ENCODE assay signal across 12 mouse cellular contexts in the genomic region with DNA sequence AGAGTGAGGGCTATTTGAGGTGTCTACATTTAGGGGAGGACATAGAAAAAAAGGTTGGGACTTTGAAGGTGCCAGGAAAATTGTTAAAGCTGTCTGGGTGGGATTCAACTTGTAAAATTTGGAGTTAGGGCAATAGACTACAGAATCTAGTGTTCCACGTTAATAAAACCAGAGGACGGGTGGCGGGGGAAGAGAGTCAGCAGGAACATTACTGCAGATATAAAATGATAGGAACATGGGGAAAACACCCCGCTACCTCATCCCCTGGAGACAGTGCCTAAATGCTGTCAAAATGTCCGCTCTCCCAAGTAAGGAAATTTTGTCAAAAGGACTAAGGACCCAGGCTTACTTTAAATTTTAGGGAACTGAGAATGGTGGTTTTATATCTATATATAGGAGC. TPM values are rescaled to one million over a fixed set of nuclear protein-coding genes. Genes with fewer than 3 reads are reported as not detected.
DNase-seq lines count a peak whose midpoint lies in the region; ATAC-seq lines count a peak whose summit lies in the region.
"Had no signal": no experiment of that assay in that cellular context is flagged by ENCODE, and none has a peak within 500 bp of the region (broad histone marks: within the 10 kb centered on the region; RNA-seq: fewer than 3 reads in every experiment).

No protein-coding gene starts in this region.

- peaks cover 55% of the 10 kb centered on the region for H3K27me3 ChIP-seq in heart, embryonic 12.5 days (replicated peaks)
- H3K27me3 ChIP-seq in lung, embryonic 15.5 days = peaks cover 90% of the 10 kb centered on the region
- H3K27me3 ChIP-seq in intestine, embryonic 14.5 days (replicated peaks; ENCODE audit: control insufficient read depth, insufficient read depth, low read length) = peaks cover 86% of the 10 kb centered on the region
- H3K27me3 ChIP-seq in liver, embryonic 15.5 days = peaks cover 90% of the 10 kb centered on the region

- ATAC-seq in heart, embryonic 12.5 days (ENCODE audit: insufficient number of reproducible peaks, low FRiP score) = no peak
- no peak for ATAC-seq in lung, embryonic 15.5 days (ENCODE audit: borderline replicate concordance, extremely low read depth, low FRiP score, low TSS enrichment)
- no peak for ATAC-seq in intestine, embryonic 14.5 days (replicated peaks; ENCODE audit: low FRiP score, low TSS enrichment, low read depth)
- ATAC-seq in liver, embryonic 15.5 days (ENCODE audit: insufficient read depth) = no peak

- no peak for DNase-seq in heart, adult 8-10 months (ENCODE audit: low spot score)
- no peak for DNase-seq in lung, postnatal 25 days (ENCODE audit: low spot score)
- no peak for DNase-seq in intestine, embryonic 14.5 days (ENCODE audit: low spot score)
- DNase-seq in MN1 (ENCODE audit: low spot score) = no peak
- no peak for DNase-seq in adrenal gland, adult (ENCODE audit: inconsistent age in 2 of 2, low spot score in 1 of 2)
- DNase-seq: adrenal gland, adult 2 months; gastrocnemius, postnatal 25 days; thymus, postnatal 36 days had no signal

- H3K9ac ChIP-seq in heart, embryonic 12.5 days = peak overlapping the region; percentile 83
- H3K9ac ChIP-seq in lung, embryonic 15.5 days = no peak overlapping the region
- H3K9ac ChIP-seq in intestine, embryonic 14.5 days (ENCODE audit: low read length) = peak overlapping the region; percentile 89
- no peak overlapping the region for H3K9ac ChIP-seq in liver, embryonic 15.5 days

- peak overlapping the region; percentile 83 for H3K27ac ChIP-seq in heart, embryonic 12.5 days (ENCODE audit: poor library complexity, severe bottlenecking)
- H3K27ac ChIP-seq in lung, embryonic 15.5 days = no peak overlapping the region
- H3K27ac ChIP-seq in intestine, embryonic 14.5 days (ENCODE audit: low read depth) = peak overlapping the region; percentile 62; the same call in 1 of the 2 replicates
- H3K27ac ChIP-seq in liver, embryonic 15.5 days (replicated peaks) = no peak overlapping the region; the same call in 1 of the 2 replicates

- peak overlapping the region; percentile 80 for H3K4me2 ChIP-seq in heart, embryonic 12.5 days
- peak overlapping the region; percentile 62; the same call in 1 of the 2 replicates for H3K4me2 ChIP-seq in lung, embryonic 15.5 days
- H3K4me2 ChIP-seq in intestine, embryonic 14.5 days (ENCODE audit: low read length) = peak overlapping the region; percentile 61
- 0 out of 2 replicates have a peak overlapping the region, but pooled peaks have one; percentile 5 for H3K4me2 ChIP-seq in liver, embryonic 15.5 days

- H3K4me3 ChIP-seq in heart, embryonic 12.5 days = peak overlapping the region; percentile 50
- H3K4me3 ChIP-seq in lung, embryonic 15.5 days = peak overlapping the region; percentile 39; the same call in 1 of the 2 replicates
- peak overlapping the region; percentile 57 for H3K4me3 ChIP-seq in intestine, embryonic 14.5 days (ENCODE audit: low read depth, low read length)
- no peak overlapping the region for H3K4me3 ChIP-seq in liver, embryonic 15.5 days (replicated peaks)

- 12% methylated on average over 5 of the region's 5 CpGs for WGBS in heart, embryonic 12.5 days
- 43% methylated on average over 5 of the region's 5 CpGs for WGBS in lung, embryonic 15.5 days
- WGBS in intestine, embryonic 14.5 days = 26% methylated on average over 5 of the region's 5 CpGs
- 9% methylated on average over 5 of the region's 5 CpGs for WGBS in liver, embryonic 15.5 days (ENCODE audit: insufficient replicate concordance)

- H3K9me3 ChIP-seq in heart, embryonic 12.5 days (replicated peaks) = peaks cover 3% of the 10 kb centered on the region; the same call in 1 of the 2 replicates
- no peaks in the 10 kb centered on the region for H3K9me3 ChIP-seq in lung, embryonic 15.5 days
- H3K9me3 ChIP-seq in intestine, embryonic 14.5 days (ENCODE audit: control insufficient read depth, low read length) = no peaks in the 10 kb centered on the region
- no peaks in the 10 kb centered on the region for H3K9me3 ChIP-seq in liver, embryonic 15.5 days (replicated peaks)

- peaks cover 10% of the 10 kb centered on the region for H3K4me1 ChIP-seq in heart, embryonic 12.5 days (replicated peaks)
- peaks cover 36% of the 10 kb centered on the region for H3K4me1 ChIP-seq in lung, embryonic 15.5 days
- 0 out of 2 replicates have a peak, but pooled peaks cover 7% of the 10 kb centered on the region for H3K4me1 ChIP-seq in intestine, embryonic 14.5 days (replicated peaks; ENCODE audit: control insufficient read depth, insufficient read depth, low read length)
- peaks cover 9% of the 10 kb centered on the region; the same call in 1 of the 2 replicates for H3K4me1 ChIP-seq in liver, embryonic 15.5 days (replicated peaks)

- H3K36me3 ChIP-seq in heart, embryonic 12.5 days = peaks cover 22% of the 10 kb centered on the region
- no peaks in the 10 kb centered on the region for H3K36me3 ChIP-seq in lung, embryonic 15.5 days
- H3K36me3 ChIP-seq in intestine, embryonic 14.5 days (ENCODE audit: control insufficient read depth, insufficient read depth, low read length) = peaks cover 12% of the 10 kb centered on the region; the same call in 1 of the 2 replicates
- H3K36me3 ChIP-seq in liver, embryonic 15.5 days (replicated peaks) = no peaks in the 10 kb centered on the region

RNA-seq across cellular contexts. Expression of a gene that starts 3.5 kb away (rescaled TPM):
- polyA plus RNA-seq in heart, embryonic 12.5 days (2016; fragmentation: Nextera tagmentation; extraction: Ambion mirVana) = 1,315 and 1,354 TPM in 2 replicates
- total RNA-seq in heart, adult 8-10 months (2022) = 10 to 100 TPM; 53.1 to 76.2 (median 63.4) TPM
- polyA plus RNA-seq in lung, embryonic 15.5 days (2015; fragmentation: Nextera tagmentation; extraction: Ambion mirVana) = 536 and 550 TPM in 2 replicates
- 960 and 1,030 TPM in 2 replicates for polyA plus RNA-seq in intestine, embryonic 14.5 days (2014; fragmentation: Nextera tagmentation; extraction: Ambion mirVana)
- 619 and 685 TPM in 2 replicates for polyA plus RNA-seq in liver, embryonic 15.5 days (2015; fragmentation: Nextera tagmentation; extraction: Ambion mirVana)

RNA-seq across cellular contexts. Expression of a gene that starts 6.6 kb away (rescaled TPM):
- polyA plus RNA-seq in heart, embryonic 12.5 days (2016; fragmentation: Nextera tagmentation; extraction: Ambion mirVana) = 0.04 and 0.21 TPM in 2 replicates
- under 1 TPM in 1 of 4 experiments, not detected in 3; 0.09 TPM for total RNA-seq in heart, adult 8-10 months (2022)
- polyA plus RNA-seq in lung, embryonic 15.5 days (2015; fragmentation: Nextera tagmentation; extraction: Ambion mirVana) = 0.06 and 0.08 TPM in 2 replicates
- polyA plus RNA-seq in intestine, embryonic 14.5 days (2014; fragmentation: Nextera tagmentation; extraction: Ambion mirVana) = 0.13 and 0.24 TPM in 2 replicates
- 0.08 TPM in 1 of 2 replicates, not detected in the other for polyA plus RNA-seq in liver, embryonic 15.5 days (2015; fragmentation: Nextera tagmentation; extraction: Ambion mirVana)
- total RNA-seq: adrenal gland, adult 2 months had no signal
- polyA plus RNA-seq: adrenal gland, adult 2 months; forebrain, embryonic 11.5 days had no signal

Comparison
In these comparisons a context has a peak if more than half of its experiments do, and no peak if none do; other contexts are left out.
1. H3K27ac ChIP-seq: peak in heart, embryonic 12.5 days (single experiment) and intestine, embryonic 14.5 days (single experiment); none in lung, embryonic 15.5 days (single experiment) and liver, embryonic 15.5 days (single experiment).
2. H3K4me2 ChIP-seq: peak in every context shown above with its lines; median percentile 80 in heart, embryonic 12.5 days; 62 in lung, embryonic 15.5 days; 61 in intestine, embryonic 14.5 days; 5 in liver, embryonic 15.5 days.
3. H3K9ac ChIP-seq: peak in heart, embryonic 12.5 days (single experiment) and intestine, embryonic 14.5 days (single experiment); none in lung, embryonic 15.5 days (single experiment) and liver, embryonic 15.5 days (single experiment).